Comparison of ENCODE assay signal across 8 mouse cellular contexts in genomic region chr6:133104609-133104921, GRCm38 (mm10). TPM values are rescaled to one million over a fixed set of nuclear protein-coding genes. Genes with fewer than 3 reads are reported as not detected.
A peak's percentile ranks its signal among the peaks of the same experiment; 100 is the strongest.
DNase-seq lines count a peak whose midpoint lies in the region; ATAC-seq lines count a peak whose summit lies in the region.

Smim10l1 (plus strand) TSS chr6:133104909.

- intact Hi-C loops in heart, postnatal 10 days (cut with DNase I): no loop called here

- ATAC-seq in neural tube, embryonic 11.5 days (ENCODE audit: insufficient read depth, low FRiP score, low TSS enrichment): no peak
- ATAC-seq in embryonic facial prominence, embryonic 15.5 days (ENCODE audit: insufficient number of reproducible peaks, low FRiP score, low TSS enrichment, low read depth): no peak
- ATAC-seq in limb, embryonic 11.5 days (ENCODE audit: insufficient number of reproducible peaks, low FRiP score, low TSS enrichment, low read depth): no peak
- ATAC-seq in neutrophil, adult 5-6 weeks (ENCODE audit: extremely low read depth, insufficient number of reproducible peaks, low FRiP score, poor library complexity, severe bottlenecking): no peak

- no peaks in the 10 kb centered on the region for H3K9me3 ChIP-seq in neural tube, embryonic 11.5 days (ENCODE audit: control insufficient read depth, low read length)
- H3K9me3 ChIP-seq in embryonic facial prominence, embryonic 15.5 days (replicated peaks): no peaks in the 10 kb centered on the region
- no peaks in the 10 kb centered on the region for H3K9me3 ChIP-seq in limb, embryonic 11.5 days (ENCODE audit: control insufficient read depth, low read length)

- H3K9ac ChIP-seq in neural tube, embryonic 11.5 days (ENCODE audit: low read length): peak within 1 kb of the TSS; percentile 89
- peak within 1 kb of the TSS; percentile 86 for H3K9ac ChIP-seq in embryonic facial prominence, embryonic 15.5 days
- peak within 1 kb of the TSS; percentile 95 for H3K9ac ChIP-seq in limb, embryonic 11.5 days (ENCODE audit: low read length)

- H3K4me3 ChIP-seq in neural tube, embryonic 11.5 days (ENCODE audit: low read depth, low read length): peak within 1 kb of the TSS; percentile 67
- peak within 1 kb of the TSS; percentile 79 for H3K4me3 ChIP-seq in embryonic facial prominence, embryonic 15.5 days (replicated peaks)
- H3K4me3 ChIP-seq in limb, embryonic 11.5 days (ENCODE audit: low read depth, low read length): peak within 1 kb of the TSS; percentile 78

- H3K36me3 ChIP-seq in neural tube, embryonic 11.5 days (ENCODE audit: control insufficient read depth, insufficient read depth, low read length): no peaks in the 10 kb centered on the region; the same call in 1 of the 2 replicates
- H3K36me3 ChIP-seq in embryonic facial prominence, embryonic 15.5 days: peaks cover 5% of the 10 kb centered on the region; the same call in 1 of the 2 replicates
- no peaks in the 10 kb centered on the region for H3K36me3 ChIP-seq in limb, embryonic 11.5 days (ENCODE audit: control insufficient read depth, insufficient read depth, low read length)

- no peaks in the 10 kb centered on the region for H3K27me3 ChIP-seq in neural tube, embryonic 11.5 days (ENCODE audit: control insufficient read depth, insufficient read depth, low read length)
- H3K27me3 ChIP-seq in embryonic facial prominence, embryonic 15.5 days: no peaks in the 10 kb centered on the region
- H3K27me3 ChIP-seq in limb, embryonic 11.5 days (ENCODE audit: control insufficient read depth, insufficient read depth, low read length): no peaks in the 10 kb centered on the region

- no peak for DNase-seq in neural tube, embryonic 11.5 days (ENCODE audit: low spot score)
- DNase-seq in neural tube, embryonic 10.5 days (ENCODE audit: extremely low spot score, low spot score): no peak
- no peak for DNase-seq in heart, postnatal 10 days
- DNase-seq in limb, embryonic 11.5 days (ENCODE audit: low spot score): no peak
- no peak for DNase-seq in MN1 (ENCODE audit: low spot score)
- no peak for DNase-seq in retina, postnatal 1 day

- H3K4me1 ChIP-seq in neural tube, embryonic 11.5 days (ENCODE audit: control insufficient read depth, insufficient read depth, low read length): no peaks in the 10 kb centered on the region
- 0 out of 2 replicates have a peak, but pooled peaks cover 3% of the 10 kb centered on the region for H3K4me1 ChIP-seq in embryonic facial prominence, embryonic 15.5 days
- no peaks in the 10 kb centered on the region for H3K4me1 ChIP-seq in limb, embryonic 11.5 days (ENCODE audit: control insufficient read depth, insufficient read depth, low read length)

- H3K4me2 ChIP-seq in neural tube, embryonic 11.5 days (ENCODE audit: low read depth): peak within 1 kb of the TSS; percentile 56
- H3K4me2 ChIP-seq in embryonic facial prominence, embryonic 15.5 days (replicated peaks): peak within 1 kb of the TSS; percentile 56
- H3K4me2 ChIP-seq in limb, embryonic 11.5 days (ENCODE audit: low read depth, severe bottlenecking): peak within 1 kb of the TSS; percentile 52

- peak within 1 kb of the TSS; percentile 97 for H3K27ac ChIP-seq in neural tube, embryonic 11.5 days (ENCODE audit: low read depth, low read length)
- peak within 1 kb of the TSS; percentile 97 for H3K27ac ChIP-seq in embryonic facial prominence, embryonic 15.5 days (replicated peaks)
- peak within 1 kb of the TSS; percentile 96 for H3K27ac ChIP-seq in limb, embryonic 11.5 days (replicated peaks; ENCODE audit: low read depth, low read length)

RNA-seq across cellular contexts. Expression of gene Smim10l1, which starts in this region (rescaled TPM):
- 80.2 and 80.3 TPM in 2 replicates for polyA plus RNA-seq in neural tube, embryonic 11.5 days (2014; fragmentation: Nextera tagmentation; extraction: Ambion mirVana)
- 81.3 and 83.0 TPM in 2 replicates for polyA plus RNA-seq in embryonic facial prominence, embryonic 15.5 days (2015; fragmentation: Nextera tagmentation; extraction: Ambion mirVana)
- 10 to 100 TPM; 75.5 to 75.7 TPM for total RNA-seq in heart, postnatal 10 days (2021)
- 68.2 and 70.8 TPM in 2 replicates for polyA plus RNA-seq in limb, embryonic 11.5 days (2014; fragmentation: Nextera tagmentation; extraction: Ambion mirVana)
- 15.8 and 16.1 TPM in 2 replicates for total RNA-seq in neutrophil, adult 5-6 weeks (2017)
